Mouse (Mus musculus) activated CD4-positive, CD25-positive, alpha-beta regulatory T cell, adult 4 months (primary cell): ENCODE data around the gene Shld1. TPM values are rescaled to one million over a fixed set of nuclear protein-coding genes. Genes with fewer than 3 reads are reported as not detected.
A peak's percentile ranks its signal among the peaks of the same experiment; 100 is the strongest.

ENCODE experiments used
- ATAC-seq: one replicate; pipeline ENCODE4 v1.8.0; 2017
- polyA plus RNA-seq, 2 experiments: library from polyadenylated mRNA; unstranded; fragments of 100-300 nt; shearing (Covaris generic); gene quantifications; one replicate each; pipeline ENCODE4 v1.2.1; 2017

The Shld1 gene
- polyA plus RNA-seq, 2 experiments from 2014 or later: 27.2 to 28.1 TPM

GRCm38 (mm10) chr2:132725376-132725905 lies 38.7 kb downstream of the Shld1 start:
- peak; percentile 46 for ATAC-seq

GRCm38 (mm10) chr2:132726156-132726555 lies 39.4 kb downstream of the Shld1 start:
- ATAC-seq: no peak

GRCm38 (mm10) chr2:132732940-132733339 lies 46.2 kb downstream of the Shld1 start:
- ATAC-seq: no peak

GRCm38 (mm10) chr2:132733603-132734573 lies 47.2 kb downstream of the Shld1 start:
- ATAC-seq: no peak

GRCm38 (mm10) chr2:132738816-132739432 lies 52.2 kb downstream of the Shld1 start:
- ATAC-seq: no peak

GRCm38 (mm10) chr2:132741862-132742347 lies 55.2 kb downstream of the Shld1 start:
- no peak for ATAC-seq

GRCm38 (mm10) chr2:132744866-132745265 lies 58.1 kb downstream of the Shld1 start:
- no peak for ATAC-seq

- no peak for ATAC-seq
Measured at GRCm38 (mm10) chr2:132746108-132746507, 59.4 kb downstream of the Shld1 start.

DNA sequence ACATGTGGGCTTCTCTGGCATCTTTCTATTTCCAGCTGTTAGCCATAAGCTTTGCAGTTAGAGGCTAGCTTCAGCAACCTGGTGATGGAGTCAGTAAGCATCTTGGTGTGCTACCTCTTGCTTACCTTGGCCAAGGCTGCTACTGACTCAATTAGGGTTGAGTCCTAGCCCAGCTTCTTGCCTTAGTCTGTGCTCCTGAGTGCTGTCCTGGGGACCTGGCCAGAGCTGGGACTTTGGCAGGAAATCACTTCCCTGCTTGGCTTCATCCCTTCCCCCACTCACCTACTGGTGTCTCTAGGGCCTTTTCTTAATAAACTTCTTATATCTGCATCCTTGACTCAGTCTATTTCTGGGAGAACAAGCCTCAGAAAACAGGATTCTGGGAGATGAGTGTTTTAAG lies 64.0 kb downstream of the Shld1 start:
- ATAC-seq: no peak

- no peak for ATAC-seq
Measured at GRCm38 (mm10) chr2:132751141-132752066, 64.7 kb downstream of the Shld1 start.

DNA sequence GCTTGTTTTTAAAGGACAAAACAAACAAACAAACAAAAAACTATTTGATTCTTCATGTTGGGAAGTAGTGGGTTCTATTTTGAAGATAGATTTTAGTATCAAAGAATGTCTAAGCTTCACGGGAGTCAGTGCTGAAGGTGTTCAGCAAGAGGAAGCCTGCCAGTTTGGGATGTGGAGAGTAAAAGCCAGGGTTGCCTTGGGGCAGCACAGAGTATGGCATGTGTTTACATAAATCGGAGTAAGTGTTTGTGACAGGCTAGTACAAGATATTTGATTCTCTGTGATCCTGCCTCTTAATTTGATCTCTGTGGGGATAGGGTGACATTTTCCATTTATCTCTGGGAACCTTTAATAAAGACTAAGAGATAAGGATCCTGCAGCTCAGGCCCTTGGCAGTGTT lies 65.7 kb downstream of the Shld1 start:
- ATAC-seq: no peak

GRCm38 (mm10) chr2:132753137-132753536 lies 66.4 kb downstream of the Shld1 start:
- no peak for ATAC-seq

DNA sequence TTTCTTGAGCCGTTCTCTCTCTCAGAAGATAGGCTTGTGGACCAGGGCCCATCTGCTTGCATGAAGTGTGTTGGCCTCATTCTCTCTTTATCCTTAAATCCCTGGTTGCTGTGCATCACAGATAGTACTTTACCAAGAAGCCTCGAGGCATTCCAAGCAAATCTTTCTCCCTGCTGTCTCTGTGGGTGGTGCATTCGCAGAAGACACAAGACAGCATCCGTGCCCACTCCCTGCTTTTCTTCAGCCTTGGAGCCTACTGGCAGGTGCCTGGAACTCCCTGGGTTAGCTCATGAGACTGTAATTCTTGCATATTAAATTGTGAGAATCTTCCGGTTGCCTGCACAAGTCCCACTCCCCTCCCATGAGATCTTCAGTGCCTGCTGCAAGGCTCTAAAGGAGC lies 71.2 kb downstream of the Shld1 start:
- ATAC-seq: no peak

GRCm38 (mm10) chr2:132770822-132771221 lies 84.1 kb downstream of the Shld1 start:
- ATAC-seq: no peak

DNA sequence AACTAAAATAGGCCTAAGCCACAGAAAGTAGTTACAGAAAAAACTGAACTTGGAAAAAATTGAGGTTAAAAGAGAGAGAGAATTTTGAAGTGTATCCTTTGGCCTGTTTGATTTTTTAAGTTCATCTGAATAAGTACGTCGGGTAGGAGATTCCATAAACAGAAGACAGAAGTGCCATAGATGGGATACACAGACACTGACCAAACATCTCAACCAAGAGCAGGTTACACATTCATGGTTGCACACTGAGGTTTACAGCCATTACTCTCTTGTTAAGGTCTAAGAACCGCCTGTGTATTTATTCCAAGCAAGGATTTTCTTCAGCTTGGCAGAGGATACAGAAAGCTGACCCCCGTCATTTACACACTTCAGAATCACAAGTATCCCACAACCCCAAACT lies 94.2 kb downstream of the Shld1 start, which contains the start of gene Chgb:
Gene Chgb (plus strand): TSS at position 301 of the 400 bp plus-strand sequence.
- ATAC-seq: no peak

GRCm38 (mm10) chr2:132781439-132782068 lies 94.8 kb downstream of the Shld1 start:
- ATAC-seq: no peak

- ATAC-seq: no peak
Measured at GRCm38 (mm10) chr2:132784039-132784438, 97.3 kb downstream of the Shld1 start.

- ATAC-seq: no peak
Measured at GRCm38 (mm10) chr2:132793441-132794203, 106.9 kb downstream of the Shld1 start.

GRCm38 (mm10) chr2:132794204-132794586 lies 107.5 kb downstream of the Shld1 start:
- no peak for ATAC-seq
